Mouse (Mus musculus) central nervous system, embryonic 11.5 days (tissue): Measurements from ENCODE around the gene Frem1. TPM values are rescaled to one million over a fixed set of nuclear protein-coding genes. Genes with fewer than 3 reads are reported as not detected.

Source experiments
- polyA plus RNA-seq: library from polyadenylated mRNA; depleted of rRNA; stranded (reverse); fragments of >200 nt; gene quantifications from 2 replicates; pipeline ENCODE4 v1.2.3, GENCODE M21; 2012; rRNA removed

Frem1 gene
- polyA plus RNA-seq: 13.4 and 16.5 TPM in 2 replicates

DNA sequence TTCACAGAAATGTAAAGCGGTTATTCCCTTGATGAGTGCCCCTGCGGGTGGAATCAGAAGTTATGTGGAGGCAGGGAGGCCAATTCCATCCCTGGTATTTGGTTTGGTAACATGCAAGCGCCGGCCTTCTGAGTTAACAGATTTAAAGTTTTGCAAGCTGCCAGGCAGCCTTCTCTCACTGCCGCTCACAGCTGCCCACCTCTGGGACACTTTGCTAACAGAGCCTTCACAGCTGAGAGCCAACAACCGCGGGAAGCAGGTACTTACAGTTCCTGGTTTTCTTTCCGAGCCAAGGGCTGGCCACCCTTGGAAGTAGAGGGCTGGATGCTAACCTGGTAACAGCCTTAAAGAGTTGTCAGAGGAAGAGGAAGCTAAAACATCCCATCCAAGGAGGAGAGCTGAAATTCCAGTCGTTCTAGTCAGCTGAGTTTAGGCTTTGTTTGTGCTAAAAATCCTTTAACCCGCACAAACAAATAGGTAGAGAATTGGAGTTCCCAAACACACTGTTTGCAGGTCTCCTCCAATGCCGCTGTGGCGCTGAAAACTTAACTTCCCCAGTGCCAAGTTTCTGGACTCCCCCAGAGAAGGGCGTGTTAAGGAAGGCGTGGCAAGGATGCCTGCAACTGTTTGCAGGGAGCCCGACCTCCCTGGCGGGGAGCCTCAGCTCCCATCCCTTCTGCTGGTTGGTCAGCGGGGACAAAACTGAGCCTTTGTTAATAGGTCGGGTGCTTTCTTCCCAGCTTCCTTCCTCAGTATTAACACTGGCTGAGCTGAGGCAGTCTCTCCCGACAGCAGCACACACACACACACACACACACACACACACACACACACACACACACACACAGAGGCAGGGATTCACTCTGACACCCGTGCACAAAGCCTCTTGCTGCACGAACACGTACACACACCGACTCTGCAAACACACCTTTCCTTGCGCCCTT is at the start of gene Frem1:
TSS of gene Frem1 (minus strand) at position 706 of the 944 bp plus-strand sequence.

DNA sequence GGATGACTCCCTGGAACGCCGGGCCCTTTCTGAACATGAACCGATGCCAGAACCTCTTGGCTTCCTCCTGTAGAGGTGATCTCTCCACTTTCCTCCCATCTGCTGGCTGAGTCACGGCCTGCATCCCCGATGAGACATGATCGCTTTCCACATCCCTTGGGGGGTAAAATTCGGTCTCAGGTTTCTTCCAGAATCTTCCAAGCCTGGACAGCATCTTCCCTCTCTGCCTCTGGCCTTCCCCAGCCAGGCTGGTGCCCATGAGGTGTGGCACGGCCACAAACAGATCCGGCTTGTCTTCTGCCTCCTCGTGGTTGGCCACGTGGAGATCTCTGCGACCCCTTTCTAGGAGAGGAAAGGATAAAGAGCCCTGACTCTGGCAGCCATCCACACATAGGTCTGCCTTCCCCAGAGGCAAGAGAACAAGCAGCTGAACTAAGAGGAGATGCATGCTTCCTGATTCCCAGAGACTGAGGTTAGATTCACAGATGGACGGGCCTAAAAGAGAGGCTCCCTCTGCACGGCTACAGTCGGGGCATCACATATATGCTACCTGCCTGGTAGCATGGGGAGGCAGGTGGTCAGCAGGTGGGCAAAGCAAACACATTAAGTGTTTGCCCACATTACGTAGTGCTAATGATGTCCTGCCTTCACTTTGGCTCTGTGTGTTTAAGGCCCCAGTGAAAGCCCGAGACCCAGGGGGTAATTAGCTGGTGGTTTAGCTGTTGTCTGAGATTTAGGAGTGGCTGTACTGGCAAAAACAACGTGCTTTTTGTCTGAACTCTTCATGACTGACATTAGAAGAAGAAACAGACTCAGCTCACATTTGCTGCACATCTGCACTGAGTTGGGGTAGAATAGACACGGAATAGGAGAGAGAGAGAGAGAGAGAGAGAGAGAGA is 167.3 kb downstream of the Frem1 start, which contains the start of gene Cer1:
TSS of gene Cer1 (minus strand) at position 513 of the 899 bp plus-strand sequence.

DNA sequence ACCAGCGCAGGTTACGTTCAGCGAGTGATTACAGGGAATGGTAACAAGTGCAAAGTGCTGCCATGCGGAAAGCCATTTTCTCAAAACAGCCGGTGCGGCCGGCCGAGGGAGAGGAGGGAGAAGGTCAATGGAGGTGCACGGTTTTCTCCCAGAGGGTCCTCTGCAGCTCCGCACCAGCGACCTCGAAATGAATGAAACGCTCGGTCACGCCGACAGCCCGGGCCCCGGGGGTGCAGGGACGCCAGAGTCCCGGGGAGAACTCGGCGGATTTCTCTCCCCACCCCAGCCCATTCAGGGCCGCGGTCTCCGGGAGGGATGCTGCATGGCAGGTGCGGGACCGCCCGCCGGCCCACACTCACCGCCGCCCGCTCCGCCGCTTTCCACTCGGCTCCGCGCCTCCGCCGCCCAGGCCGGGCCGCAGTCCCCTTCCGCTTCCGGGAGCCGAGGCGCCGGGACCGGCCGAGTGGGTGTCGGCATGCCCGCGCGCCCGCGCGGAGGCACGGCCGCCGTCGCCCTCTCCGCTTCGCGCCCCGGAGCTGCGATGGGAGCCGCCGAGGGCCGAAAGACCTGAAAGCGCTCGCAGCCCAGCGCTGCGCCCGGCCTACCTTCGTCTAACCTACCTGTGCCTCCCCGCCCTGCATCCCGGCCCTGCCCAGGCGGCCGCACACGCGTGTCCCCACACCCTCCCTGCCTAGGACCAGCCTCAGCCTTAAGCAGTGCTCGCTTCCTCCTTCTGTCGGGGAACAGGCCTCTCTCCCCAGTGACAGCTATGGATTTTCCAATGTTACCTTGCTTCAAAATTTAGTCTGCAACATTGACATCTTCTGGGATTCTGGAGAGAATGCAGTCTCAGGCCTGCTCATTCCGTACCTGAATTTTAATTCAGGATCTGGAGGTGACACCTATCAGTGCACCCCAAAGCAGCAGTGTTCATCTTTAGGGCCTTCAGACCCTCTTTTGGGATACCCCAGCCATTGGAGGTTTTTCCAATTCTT is 192.7 kb downstream of the Frem1 start, which contains the start of gene Zdhhc21:
TSS of gene Zdhhc21 (minus strand) at position 828 of the 995 bp plus-strand sequence.

Other genes starting within 250 kb of the Frem1 start
- 8.2 and 11.6 TPM in 2 replicates for gene Zdhhc21, start 192.4 kb downstream of the Frem1 start, polyA plus RNA-seq
- gene Cer1, start 167.2 kb downstream of the Frem1 start, polyA plus RNA-seq: 0.05 and 0.19 TPM in 2 replicates